Mouse (Mus musculus): ENCODE measurements around the gene Camk2n1.
"Not testable (repeated sequence)": the region's sequence is repeated elsewhere in the genome, so short reads cannot be mapped to it uniquely, and the experiment has no call there.

The Camk2n1 gene

DNA sequence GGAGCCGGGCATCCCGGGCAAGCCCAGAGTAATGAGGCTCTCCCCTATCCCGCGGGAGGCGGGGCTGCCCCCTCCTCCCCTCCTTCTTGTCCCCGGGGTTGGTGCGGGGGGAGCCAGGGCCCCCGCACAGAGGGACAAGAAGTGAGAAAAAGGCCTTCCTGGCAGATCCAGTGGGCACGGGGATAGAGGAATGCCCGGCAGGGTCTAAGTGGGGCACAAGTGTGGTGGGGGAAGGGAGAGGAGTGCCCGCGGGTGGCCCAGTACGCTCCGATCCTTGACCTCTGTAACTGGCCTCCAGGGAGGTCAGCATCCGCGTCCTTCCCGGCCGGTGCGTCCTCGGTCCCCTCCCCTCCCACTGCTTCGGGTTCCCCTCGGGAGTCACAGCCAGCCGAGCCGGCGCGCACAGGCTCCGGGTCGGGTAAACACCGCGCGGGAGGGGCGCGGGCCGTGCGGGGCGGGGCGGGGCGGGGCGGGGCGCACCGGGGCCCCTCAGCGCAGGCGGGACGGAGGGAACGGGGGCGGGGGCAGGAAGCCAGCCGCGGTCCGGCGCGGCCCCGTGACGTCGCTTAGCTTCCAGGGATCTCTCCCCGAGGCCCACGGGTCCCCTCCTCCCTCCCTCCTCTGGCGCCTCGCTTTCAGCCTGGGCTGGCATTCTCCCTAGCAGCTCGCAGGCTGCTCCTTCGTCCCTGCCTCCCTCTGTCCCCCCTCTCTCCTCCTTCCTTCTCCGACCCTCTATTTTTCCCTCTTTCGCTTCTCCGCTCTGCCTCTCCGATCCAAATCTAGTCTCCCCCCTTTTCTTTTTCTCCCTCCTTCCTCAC lies at the start of gene Camk2n1:
Gene Camk2n1, plus strand, starts transcription at position 562 of the 818 bp plus-strand sequence.
- no peak for DNase-seq (ENCODE audit: low spot score)

GRCm38 (mm10) chr4:138404806-138405205 lies 49.3 kb upstream of the Camk2n1 start:
- DNase-seq (ENCODE audit: low spot score) = peak; percentile 26

DNA sequence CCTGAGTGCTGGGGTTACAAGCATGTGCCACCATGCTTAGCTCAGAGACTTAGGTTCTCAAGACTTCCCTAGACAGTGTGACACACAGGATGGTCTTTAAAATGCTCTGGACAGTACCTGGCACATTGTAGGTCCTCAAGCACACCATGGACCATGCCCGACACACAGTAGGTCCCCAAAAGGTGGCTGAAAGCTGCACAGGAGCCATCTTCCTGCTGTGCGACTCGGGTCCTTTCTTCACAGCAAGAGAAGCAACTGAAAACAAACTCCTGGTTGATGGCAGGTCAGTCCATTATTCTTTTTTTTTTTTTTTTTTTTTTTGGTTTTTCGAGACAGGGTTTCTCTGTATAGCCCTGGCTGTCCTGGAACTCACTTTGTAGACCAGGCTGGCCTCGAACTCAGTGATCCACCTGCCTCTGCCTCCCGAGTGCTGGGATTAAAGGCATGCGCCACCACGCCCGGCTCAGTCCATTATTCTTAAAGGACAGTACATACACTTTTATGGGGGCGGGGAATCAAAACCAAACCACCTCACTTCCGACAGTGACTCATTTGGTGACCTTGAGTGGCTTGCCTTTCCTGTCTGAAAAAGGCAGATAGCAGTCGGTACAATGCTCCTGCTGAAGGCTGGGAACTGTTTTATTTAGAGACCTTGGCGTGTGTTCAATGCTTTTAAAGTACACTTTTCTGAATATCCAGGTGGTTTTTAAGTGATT lies 46.5 kb upstream of the Camk2n1 start:
- no peak for DNase-seq (ENCODE audit: low spot score)

- no peak for DNase-seq (ENCODE audit: low spot score)
These were observed 43.1 kb upstream of the Camk2n1 start for GRCm38 (mm10) chr4:138411011-138411410.

- DNase-seq (ENCODE audit: low spot score) = no peak
These were observed 42.5 kb upstream of the Camk2n1 start for GRCm38 (mm10) chr4:138411504-138412121.

- no peak for DNase-seq (ENCODE audit: low spot score)
These were observed 39.4 kb upstream of the Camk2n1 start for GRCm38 (mm10) chr4:138414725-138415124.

GRCm38 (mm10) chr4:138415991-138416390 lies 38.1 kb upstream of the Camk2n1 start:
- no peak for DNase-seq (ENCODE audit: low spot score)

DNA sequence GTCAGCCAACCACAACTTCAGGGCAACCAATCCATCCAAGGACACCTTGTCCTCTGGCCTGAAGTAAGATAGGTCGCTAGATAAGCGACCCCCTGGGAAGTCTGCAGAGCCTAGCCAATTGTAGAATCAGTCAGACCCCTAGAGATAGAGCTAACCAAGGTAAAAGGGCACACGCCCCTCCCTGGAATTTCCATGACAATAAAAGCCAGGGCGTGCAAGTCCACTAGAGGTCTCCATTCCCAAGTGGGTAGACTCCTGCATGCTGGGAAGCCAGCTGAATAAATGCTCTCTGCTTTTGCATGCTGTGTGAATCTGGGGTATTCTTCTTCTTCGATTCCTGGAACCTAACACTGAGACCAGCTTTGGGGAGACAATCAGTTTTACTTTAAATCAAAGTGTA lies 37.7 kb upstream of the Camk2n1 start:
- no peak for DNase-seq (ENCODE audit: low spot score)

- DNase-seq (ENCODE audit: low spot score) = no peak
These were observed 36.2 kb upstream of the Camk2n1 start for GRCm38 (mm10) chr4:138417882-138418281.

- no peak for DNase-seq (ENCODE audit: low spot score)
These were observed 35.7 kb upstream of the Camk2n1 start for GRCm38 (mm10) chr4:138418340-138418957.

DNA sequence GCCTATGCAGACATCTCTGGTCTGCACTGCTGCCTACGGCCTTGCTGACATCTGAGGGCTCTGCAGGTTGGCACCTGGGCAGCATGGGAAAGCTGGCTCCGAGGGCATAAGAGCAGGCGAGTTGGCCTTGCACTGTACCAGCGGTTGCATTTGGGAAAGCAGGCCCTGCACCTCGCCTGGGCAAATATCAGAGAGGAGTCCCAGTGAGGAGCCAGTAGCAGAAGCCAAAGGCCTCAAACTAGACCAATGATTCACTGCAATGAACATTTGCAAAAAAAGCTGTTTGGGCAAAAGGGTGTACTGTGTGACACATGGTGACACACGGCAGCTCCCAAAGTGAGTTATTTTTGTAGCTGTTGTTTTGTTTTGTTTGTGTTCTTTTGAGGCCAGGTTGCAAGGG lies 29.1 kb upstream of the Camk2n1 start:
- no peak for DNase-seq (ENCODE audit: low spot score)

DNA sequence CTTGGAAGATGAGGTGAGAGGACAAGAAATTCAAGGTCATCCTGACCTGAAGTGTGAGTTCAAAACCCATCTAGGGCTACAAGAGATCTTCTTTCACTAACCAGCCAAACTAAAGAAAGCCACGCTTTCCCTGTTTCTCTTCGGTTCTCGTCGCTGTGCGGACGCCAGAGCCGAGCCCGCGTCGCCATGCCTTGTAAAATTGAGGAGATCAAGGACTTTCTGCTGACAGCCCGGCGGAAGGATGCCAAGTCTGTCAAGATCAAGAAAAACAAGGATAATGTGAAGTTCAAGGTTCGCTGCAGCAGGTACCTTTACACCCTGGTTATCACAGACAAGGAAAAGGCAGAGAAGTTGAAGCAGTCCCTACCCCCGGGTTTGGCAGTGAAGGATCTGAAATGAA lies 28.5 kb upstream of the Camk2n1 start:
- not testable (repeated sequence) for DNase-seq (ENCODE audit: low spot score)

- DNase-seq (ENCODE audit: low spot score) = peak; percentile 76
These were observed 27.1 kb upstream of the Camk2n1 start for GRCm38 (mm10) chr4:138426778-138427705.

GRCm38 (mm10) chr4:138429778-138430177 lies 24.3 kb upstream of the Camk2n1 start:
- DNase-seq (ENCODE audit: low spot score) = no peak

DNA sequence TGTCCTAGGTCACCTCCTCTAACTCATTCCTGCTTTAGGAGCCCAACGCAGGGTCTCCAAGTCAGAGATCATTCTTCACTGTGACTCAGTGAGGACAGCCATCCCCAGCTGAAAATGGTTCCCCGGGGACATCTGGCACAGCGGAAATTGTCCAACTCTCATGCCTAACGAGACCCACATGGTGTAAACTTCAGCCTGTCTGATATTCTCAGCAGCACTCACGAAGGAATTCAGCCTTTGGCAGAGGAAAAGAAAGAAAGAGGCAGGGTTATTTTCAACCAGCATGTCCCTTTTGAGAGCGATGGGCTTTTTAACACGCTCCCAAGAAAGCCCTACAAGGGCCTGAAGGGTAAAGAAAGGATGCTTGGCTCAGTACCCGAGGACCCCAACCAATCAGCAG lies 22.8 kb upstream of the Camk2n1 start:
- no peak for DNase-seq (ENCODE audit: low spot score)

- peak; percentile 91 for DNase-seq (ENCODE audit: low spot score)
These were observed 19.5 kb upstream of the Camk2n1 start, which contains the start of gene Mul1 for GRCm38 (mm10) chr4:138434347-138435316. Gene Mul1 (plus strand): TSS chr4:138434671.

- DNase-seq (ENCODE audit: low spot score) = no peak
These were observed 14.1 kb upstream of the Camk2n1 start for GRCm38 (mm10) chr4:138440062-138440461.

- DNase-seq (ENCODE audit: low spot score) = no peak
These were observed 9.2 kb upstream of the Camk2n1 start for GRCm38 (mm10) chr4:138444941-138445340.

DNA sequence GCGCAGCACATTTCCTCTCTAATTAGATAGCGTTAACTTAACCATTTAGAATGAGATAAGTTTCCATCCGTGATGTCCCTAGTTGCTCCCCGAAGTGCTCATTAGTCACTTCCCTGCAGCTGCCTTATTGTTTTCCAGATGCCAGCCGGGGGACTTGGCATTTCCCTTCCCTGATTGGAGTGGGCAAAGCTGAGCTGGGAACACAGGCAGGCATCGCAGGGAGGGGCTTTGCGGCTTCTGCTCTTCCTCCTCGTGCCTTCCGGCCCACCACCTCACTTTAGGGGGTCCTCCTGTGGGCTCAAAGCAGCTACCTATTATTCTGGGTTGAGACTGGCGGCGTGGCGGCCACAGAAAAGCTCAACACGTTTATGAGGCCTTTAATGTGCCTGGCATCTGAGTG lies 7.1 kb upstream of the Camk2n1 start:
- DNase-seq (ENCODE audit: low spot score) = no peak

- DNase-seq (ENCODE audit: low spot score) = peak; percentile 91
These were observed 6.7 kb upstream of the Camk2n1 start for GRCm38 (mm10) chr4:138447387-138447786.
